Mouse (Mus musculus): Measurements from ENCODE around the gene Pax6. TPM values are rescaled to one million over a fixed set of nuclear protein-coding genes. Genes with fewer than 3 reads are reported as not detected.

The Pax6 gene
- polyA plus RNA-seq, 2 experiments, result 0.06 TPM; not detected in 1

GRCm38 (mm10) chr2:105667626-105667950, 1.1 kb upstream of the Pax6 start:
- H3K36me3 ChIP-seq (replicated peaks; ENCODE audit: control insufficient read depth, insufficient read depth, low read depth), result no peaks in the 10 kb centered on the region
- no peak overlapping the region for H3K4me3 ChIP-seq (ENCODE audit: insufficient read depth in 1 of 2, low read depth in 2 of 2, low read length in 2 of 2)
- no peak overlapping the region for H3K9ac ChIP-seq (replicated peaks)
- no peak overlapping the region for H3K4me2 ChIP-seq (ENCODE audit: low read depth)
- TF ChIP-seq CTCF (IDR thresholded peaks at IDR 0.05; ENCODE audit: low read depth) (0 out of 2 replicates have a peak, but pooled peaks have one; percentile 2), EP300 (IDR thresholded peaks at IDR 0.05; ENCODE audit: low read depth) (no peak)
- no peaks in the 10 kb centered on the region for H3K4me1 ChIP-seq (replicated peaks; ENCODE audit: control insufficient read depth in 2 of 2, insufficient read depth in 2 of 2, low read length in 1 of 2)
- peaks cover 99% of the 10 kb centered on the region for H3K27me3 ChIP-seq (ENCODE audit: control insufficient read depth, insufficient read depth, low read length)
- H3K9me3 ChIP-seq (ENCODE audit: control insufficient read depth, low read length), result no peaks in the 10 kb centered on the region
- ATAC-seq (ENCODE audit: insufficient read depth), result no peak
- no peak overlapping the region for H3K27ac ChIP-seq
- DNase-seq (ENCODE audit: low read depth in 3 of 3, low spot score in 3 of 3), result no peak
- 1% methylated on average over 11 of the region's 11 CpGs for WGBS (ENCODE audit: insufficient replicate concordance)

GRCm38 (mm10) chr2:105669371-105669861, 716 bp downstream of the Pax6 start:
- Histone ChIP-seq H3K4me2 (ENCODE audit: low read depth) (no peak overlapping the region), H3K27me3 (ENCODE audit: control insufficient read depth, insufficient read depth, low read length) (peaks cover 99% of the 10 kb centered on the region), H3K9ac (replicated peaks) (no peak overlapping the region), H3K4me1 (replicated peaks; ENCODE audit: control insufficient read depth in 2 of 2, insufficient read depth in 2 of 2, low read length in 1 of 2) (no peaks in the 10 kb centered on the region), H3K36me3 (replicated peaks; ENCODE audit: control insufficient read depth, insufficient read depth, low read depth) (no peaks in the 10 kb centered on the region), H3K27ac (no peak overlapping the region), H3K9me3 (ENCODE audit: control insufficient read depth, low read length) (no peaks in the 10 kb centered on the region), H3K4me3 (ENCODE audit: insufficient read depth in 1 of 2, low read depth in 2 of 2, low read length in 2 of 2) (no peak overlapping the region)
- no peak for TF ChIP-seq CTCF (IDR thresholded peaks at IDR 0.05; ENCODE audit: low read depth)
- no peak for TF ChIP-seq EP300 (IDR thresholded peaks at IDR 0.05; ENCODE audit: low read depth)
- 1% methylated on average over 35 of the region's 35 CpGs for WGBS (ENCODE audit: insufficient replicate concordance)
- no peak for DNase-seq (ENCODE audit: low read depth in 3 of 3, low spot score in 3 of 3)
- ATAC-seq (ENCODE audit: insufficient read depth), result no peak

- no peak for DNase-seq (ENCODE audit: low read depth in 3 of 3, low spot score in 3 of 3)
- no peak for ATAC-seq (ENCODE audit: insufficient read depth)
Observed at GRCm38 (mm10) chr2:105669881-105670730, 1.4 kb downstream of the Pax6 start.

GRCm38 (mm10) chr2:105670731-105671095, 2.0 kb downstream of the Pax6 start:
- no peak for DNase-seq (ENCODE audit: low read depth in 3 of 3, low spot score in 3 of 3)
- H3K4me1 ChIP-seq (replicated peaks; ENCODE audit: control insufficient read depth in 2 of 2, insufficient read depth in 2 of 2, low read length in 1 of 2), result no peaks in the 10 kb centered on the region
- H3K36me3 ChIP-seq (replicated peaks; ENCODE audit: control insufficient read depth, insufficient read depth, low read depth), result no peaks in the 10 kb centered on the region
- H3K4me2 ChIP-seq (ENCODE audit: low read depth), result no peak overlapping the region
- H3K9me3 ChIP-seq (ENCODE audit: control insufficient read depth, low read length), result no peaks in the 10 kb centered on the region
- peaks cover 99% of the 10 kb centered on the region for H3K27me3 ChIP-seq (ENCODE audit: control insufficient read depth, insufficient read depth, low read length)
- no peak overlapping the region for H3K9ac ChIP-seq (replicated peaks)
- no peak overlapping the region for H3K4me3 ChIP-seq (ENCODE audit: insufficient read depth in 1 of 2, low read depth in 2 of 2, low read length in 2 of 2)
- TF ChIP-seq CTCF (IDR thresholded peaks at IDR 0.05; ENCODE audit: low read depth), result no peak
- H3K27ac ChIP-seq, result no peak overlapping the region
- WGBS (ENCODE audit: insufficient replicate concordance), result 0% methylated on average over 6 of the region's 6 CpGs
- no peak for ATAC-seq (ENCODE audit: insufficient read depth)

More at GRCm38 (mm10) chr2:105669881-105670730, 1.4 kb downstream of the Pax6 start:
- Histone ChIP-seq H3K4me2 (ENCODE audit: low read depth) (no peak overlapping the region), H3K4me1 (replicated peaks; ENCODE audit: control insufficient read depth in 2 of 2, insufficient read depth in 2 of 2, low read length in 1 of 2) (no peaks in the 10 kb centered on the region), H3K9ac (replicated peaks) (no peak overlapping the region), H3K36me3 (replicated peaks; ENCODE audit: control insufficient read depth, insufficient read depth, low read depth) (no peaks in the 10 kb centered on the region), H3K27me3 (ENCODE audit: control insufficient read depth, insufficient read depth, low read length) (peaks cover 99% of the 10 kb centered on the region), H3K4me3 (ENCODE audit: insufficient read depth in 1 of 2, low read depth in 2 of 2, low read length in 2 of 2) (no peak overlapping the region), H3K9me3 (ENCODE audit: control insufficient read depth, low read length) (no peaks in the 10 kb centered on the region), H3K27ac (no peak overlapping the region)
- WGBS (ENCODE audit: insufficient replicate concordance), result 2% methylated on average over 29 of the region's 29 CpGs
- no peak for TF ChIP-seq EP300 (IDR thresholded peaks at IDR 0.05; ENCODE audit: low read depth)
- no peak for TF ChIP-seq CTCF (IDR thresholded peaks at IDR 0.05; ENCODE audit: low read depth)

GRCm38 (mm10) chr2:105671116-105671797, 2.6 kb downstream of the Pax6 start:
- WGBS (ENCODE audit: insufficient replicate concordance), result under 1% methylated on average over 9 of the region's 9 CpGs
- Histone ChIP-seq H3K27ac (no peak overlapping the region), H3K9ac (replicated peaks) (no peak overlapping the region), H3K4me1 (replicated peaks; ENCODE audit: control insufficient read depth in 2 of 2, insufficient read depth in 2 of 2, low read length in 1 of 2) (no peaks in the 10 kb centered on the region), H3K36me3 (replicated peaks; ENCODE audit: control insufficient read depth, insufficient read depth, low read depth) (no peaks in the 10 kb centered on the region), H3K9me3 (ENCODE audit: control insufficient read depth, low read length) (no peaks in the 10 kb centered on the region), H3K27me3 (ENCODE audit: control insufficient read depth, insufficient read depth, low read length) (peaks cover 100% of the 10 kb centered on the region), H3K4me3 (ENCODE audit: insufficient read depth in 1 of 2, low read depth in 2 of 2, low read length in 2 of 2) (no peak overlapping the region), H3K4me2 (ENCODE audit: low read depth) (no peak overlapping the region)
- DNase-seq (ENCODE audit: low read depth in 3 of 3, low spot score in 3 of 3) (no peak), ATAC-seq (ENCODE audit: insufficient read depth) (no peak)
- no peak for TF ChIP-seq EP300 (IDR thresholded peaks at IDR 0.05; ENCODE audit: low read depth)
- no peak for TF ChIP-seq CTCF (IDR thresholded peaks at IDR 0.05; ENCODE audit: low read depth)

Data from liver, embryonic 14.5 days (tissue).